In the genomic region with DNA sequence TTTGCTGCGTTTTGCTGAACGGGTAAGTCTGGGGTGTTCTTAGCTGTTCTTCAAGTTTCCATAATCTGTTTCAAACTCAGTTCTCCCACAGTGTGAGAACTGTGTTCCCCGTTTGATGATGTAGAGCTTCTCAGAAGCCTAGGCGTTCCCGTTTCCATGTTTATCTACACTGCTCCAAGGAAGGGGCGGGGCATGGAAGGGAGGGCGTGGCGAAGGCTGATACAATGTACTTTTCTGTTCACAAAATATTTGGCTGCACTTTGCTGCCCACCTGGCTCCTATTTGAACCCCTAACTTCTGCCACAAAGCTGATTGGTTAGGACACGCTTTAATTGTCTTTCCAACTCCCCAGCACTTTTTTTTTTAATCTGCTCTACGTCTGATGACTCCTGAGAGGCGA, we compare ENCODE assay signal across 13 mouse cellular contexts.
"Had no signal": no experiment of that assay in that cellular context is flagged by ENCODE, and none has a peak within 500 bp of the region (broad histone marks: within the 10 kb centered on the region; RNA-seq: fewer than 3 reads in every experiment).

No protein-coding gene starts in this region.

- H3K9me3 ChIP-seq: liver, embryonic 12.5 days; neural tube, embryonic 12.5 days had no signal

- H3K4me1 ChIP-seq: liver, embryonic 12.5 days; midbrain, embryonic 10.5 days; neural tube, embryonic 12.5 days had no signal

- H3K9ac ChIP-seq: liver, embryonic 12.5 days; liver, embryonic 14.5 days; lung, embryonic 14.5 days; midbrain, embryonic 12.5 days; neural tube, embryonic 12.5 days had no signal

- H3K27ac ChIP-seq: liver, embryonic 12.5 days; liver, embryonic 14.5 days; midbrain, embryonic 10.5 days; midbrain, embryonic 12.5 days; neural tube, embryonic 12.5 days had no signal

- H3K4me3 ChIP-seq: liver, embryonic 12.5 days; midbrain, embryonic 10.5 days; midbrain, embryonic 12.5 days; neural tube, embryonic 12.5 days had no signal

- H3K27me3 ChIP-seq: liver, embryonic 12.5 days; midbrain, embryonic 12.5 days; neural tube, embryonic 12.5 days had no signal

- H3K36me3 ChIP-seq: liver, embryonic 12.5 days; midbrain, embryonic 10.5 days; midbrain, embryonic 12.5 days; neural tube, embryonic 12.5 days had no signal

- ATAC-seq: liver, embryonic 12.5 days; midbrain, embryonic 16.5 days had no signal

- H3K4me2 ChIP-seq: liver, embryonic 12.5 days; lung, embryonic 14.5 days; midbrain, embryonic 12.5 days; neural tube, embryonic 12.5 days had no signal

- DNase-seq: lung, adult 18-20 months; lung, postnatal 4 days; midbrain, embryonic 14.5 days; right cerebral cortex, adult 18-20 months; right cerebral cortex, postnatal 25 days; right cerebral cortex, postnatal 4 days had no signal
